In genomic region chr11:115451781-115452241, GRCm38 (mm10) we compare ENCODE assay signal across 15 mouse cellular contexts. TPM values are rescaled to one million over a fixed set of nuclear protein-coding genes. Genes with fewer than 3 reads are reported as not detected.
DNase-seq lines count a peak whose midpoint lies in the region; ATAC-seq and TF ChIP-seq lines count a peak whose summit lies in the region.
"Had no signal": no experiment of that assay in that cellular context is flagged by ENCODE, and none has a peak within 500 bp of the region (broad histone marks: within the 10 kb centered on the region; RNA-seq: fewer than 3 reads in every experiment).

No protein-coding gene starts in this region.

- TF ChIP-seq CTCF in MEL (IDR thresholded peaks at IDR 0.05 in 2 of 3, conservative IDR thresholded peaks at IDR 0.05 in 1 of 3; ENCODE audit: control insufficient read depth in 1 of 3, insufficient read depth in 1 of 3, low read depth in 2 of 3, low read length in 3 of 3, poor library complexity in 1 of 3, severe bottlenecking in 1 of 3) = no peak
- TF ChIP-seq CTCF in midbrain, postnatal 0 days (IDR thresholded peaks at IDR 0.05) = no peak

- no peaks in the 10 kb centered on the region; the same call in 1 of the 2 replicates for H3K27me3 ChIP-seq in kidney, embryonic 14.5 days (ENCODE audit: control insufficient read depth, insufficient read depth, low read length)
- H3K27me3 ChIP-seq in MEL (ENCODE audit: control insufficient read depth in 1 of 2, insufficient read depth in 2 of 2, low read length in 2 of 2) = no peaks in the 10 kb centered on the region
- H3K27me3 ChIP-seq in kidney, embryonic 16.5 days (ENCODE audit: insufficient read depth, low read length) = no peaks in the 10 kb centered on the region
- no peaks in the 10 kb centered on the region for H3K27me3 ChIP-seq in midbrain, postnatal 0 days (ENCODE audit: insufficient read depth, low read length)
- H3K27me3 ChIP-seq: liver, embryonic 13.5 days had no signal

- H3K27ac ChIP-seq in kidney, embryonic 14.5 days (ENCODE audit: low read depth, low read length) = no peak overlapping the region
- peak overlapping the region; percentile 5; the same call in 1 of the 2 replicates for H3K27ac ChIP-seq in MEL (ENCODE audit: control insufficient read depth, low read depth, low read length)
- H3K27ac ChIP-seq in kidney, embryonic 16.5 days (ENCODE audit: low read length) = 0 out of 2 replicates have a peak overlapping the region, but pooled peaks have one; percentile 5
- H3K27ac ChIP-seq in midbrain, postnatal 0 days (ENCODE audit: low read depth, low read length) = no peak overlapping the region
- H3K27ac ChIP-seq: liver, embryonic 13.5 days had no signal

- TF ChIP-seq EP300 in MEL (IDR thresholded peaks at IDR 0.05; ENCODE audit: low read depth in 1 of 2, low read length in 2 of 2) = no peak

- WGBS in kidney, embryonic 14.5 days = 84% methylated on average over 8 of the region's 8 CpGs
- WGBS in kidney, embryonic 16.5 days = 80% methylated on average over 8 of the region's 8 CpGs
- WGBS in midbrain, postnatal 0 days = 84% methylated on average over 8 of the region's 8 CpGs

- peak; percentile 56 for DNase-seq in kidney, adult 9 months
- DNase-seq in MEL (ENCODE audit: low read depth, low spot score) = peak; percentile 54
- DNase-seq in thymus, postnatal 25 days = peak; percentile 85
- no peak for DNase-seq in c-Kit-positive CD71-positive TER-119-positive erythroid progenitor cells, embryonic 14.5 days (ENCODE audit: low spot score)
- no peak for DNase-seq in midbrain, postnatal 0 days (ENCODE audit: low spot score)
- DNase-seq: cerebellum, postnatal 36 days; gastrocnemius, postnatal 10 days; heart, postnatal 14 days; liver, embryonic 13.5 days had no signal

- 0 out of 2 replicates have a peak, but pooled peaks cover 3% of the 10 kb centered on the region for H3K9me3 ChIP-seq in kidney, embryonic 14.5 days (ENCODE audit: control insufficient read depth, low read length)
- H3K9me3 ChIP-seq in MEL (replicated peaks; ENCODE audit: insufficient read depth, low read length) = no peaks in the 10 kb centered on the region
- no peaks in the 10 kb centered on the region; the same call in 1 of the 2 replicates for H3K9me3 ChIP-seq in kidney, embryonic 16.5 days (ENCODE audit: low read length)
- no peaks in the 10 kb centered on the region for H3K9me3 ChIP-seq in midbrain, postnatal 0 days (ENCODE audit: low read length)

- TF ChIP-seq RAD21 in MEL (IDR thresholded peaks at IDR 0.05; ENCODE audit: low read depth, low read length) = no peak

- no peaks in the 10 kb centered on the region for H3K79me2 ChIP-seq in MEL (ENCODE audit: control insufficient read depth, insufficient read depth, low read length, poor library complexity)

- no peak for TF ChIP-seq POLR2A in MEL (IDR thresholded peaks at IDR 0.05; ENCODE audit: control insufficient read depth in 1 of 2, insufficient read depth in 1 of 2, low read depth in 1 of 2, low read length in 2 of 2, poor library complexity in 1 of 2)

- no peaks in the 10 kb centered on the region for H3K36me3 ChIP-seq in kidney, embryonic 14.5 days (ENCODE audit: control insufficient read depth, insufficient read depth, low read length)
- H3K36me3 ChIP-seq in MEL (ENCODE audit: control insufficient read depth in 1 of 2, insufficient read depth in 2 of 2, low read length in 2 of 2) = no peaks in the 10 kb centered on the region
- no peaks in the 10 kb centered on the region for H3K36me3 ChIP-seq in kidney, embryonic 16.5 days (ENCODE audit: insufficient read depth, low read length)
- H3K36me3 ChIP-seq in midbrain, postnatal 0 days (ENCODE audit: insufficient read depth, low read length) = no peaks in the 10 kb centered on the region
- H3K36me3 ChIP-seq: liver, embryonic 13.5 days had no signal

- no peak overlapping the region for H3K9ac ChIP-seq in kidney, embryonic 14.5 days (ENCODE audit: low read depth, low read length)
- H3K9ac ChIP-seq in MEL (ENCODE audit: control insufficient read depth, low read depth, low read length, poor library complexity, severe bottlenecking) = no peak overlapping the region
- H3K9ac ChIP-seq in kidney, embryonic 16.5 days (replicated peaks; ENCODE audit: low read length) = no peak overlapping the region
- no peak overlapping the region for H3K9ac ChIP-seq in midbrain, postnatal 0 days (replicated peaks; ENCODE audit: low read length, poor library complexity, severe bottlenecking)
- H3K9ac ChIP-seq: liver, embryonic 13.5 days had no signal

- H3K4me2 ChIP-seq in kidney, embryonic 14.5 days (replicated peaks; ENCODE audit: low read depth, low read length) = no peak overlapping the region
- H3K4me2 ChIP-seq in kidney, embryonic 16.5 days (replicated peaks; ENCODE audit: low read depth, low read length) = no peak overlapping the region
- H3K4me2 ChIP-seq in midbrain, postnatal 0 days (ENCODE audit: low read depth, low read length, poor library complexity, severe bottlenecking) = no peak overlapping the region
- H3K4me2 ChIP-seq: liver, embryonic 13.5 days had no signal

- no peak overlapping the region for H3K4me3 ChIP-seq in kidney, embryonic 14.5 days (ENCODE audit: low read length)
- H3K4me3 ChIP-seq in MEL (ENCODE audit: control insufficient read depth in 1 of 2, insufficient read depth in 1 of 2, low read depth in 2 of 2, low read length in 2 of 2) = no peak overlapping the region
- H3K4me3 ChIP-seq in kidney, embryonic 16.5 days (ENCODE audit: low read length) = no peak overlapping the region
- no peak overlapping the region for H3K4me3 ChIP-seq in midbrain, postnatal 0 days (ENCODE audit: low read depth, low read length)
- H3K4me3 ChIP-seq: liver, embryonic 13.5 days had no signal

- ATAC-seq in kidney, embryonic 14.5 days (ENCODE audit: low FRiP score, low TSS enrichment) = no peak
- ATAC-seq in kidney, embryonic 16.5 days (ENCODE audit: low FRiP score, low TSS enrichment) = no peak
- no peak for ATAC-seq in midbrain, postnatal 0 days (ENCODE audit: low FRiP score)
- ATAC-seq in cerebellum, adult (ENCODE audit: insufficient number of reproducible peaks, low FRiP score, low TSS enrichment) = no peak
- ATAC-seq: forebrain, embryonic 16.5 days had no signal

- peaks cover 14% of the 10 kb centered on the region for H3K4me1 ChIP-seq in kidney, embryonic 14.5 days (ENCODE audit: control insufficient read depth, insufficient read depth, low read length)
- H3K4me1 ChIP-seq in MEL (ENCODE audit: control insufficient read depth in 1 of 2, insufficient read depth in 2 of 2, low read length in 2 of 2) = peaks cover 3 to 13% of the 10 kb centered on the region in 2 experiments
- H3K4me1 ChIP-seq in kidney, embryonic 16.5 days (ENCODE audit: insufficient read depth, low read length) = peaks cover 36% of the 10 kb centered on the region
- no peaks in the 10 kb centered on the region for H3K4me1 ChIP-seq in midbrain, postnatal 0 days (ENCODE audit: insufficient read depth, low read length)

TF ChIP-seq in MEL, 35 proteins besides CTCF, POLR2A, EP300 and RAD21 (continues in another document):
- TF ChIP-seq TAL1 (IDR thresholded peaks at IDR 0.05; ENCODE audit: low read length) (no peak), MAX (IDR thresholded peaks at IDR 0.05; ENCODE audit: low read length) (no peak)

RNA-seq across cellular contexts. Expression of gene Slc16a5, which starts 10.5 kb away (rescaled TPM):
- 9.0 and 10.7 TPM in 2 replicates for polyA plus RNA-seq in kidney, embryonic 14.5 days (2014; fragmentation: Nextera tagmentation; extraction: Ambion mirVana)
- total RNA-seq in MEL (2012; rRNA removed) = 0.07 TPM in 1 of 2 replicates, not detected in the other
- polyA plus RNA-seq in MEL (2012; ENCODE audit: insufficient read depth in 1 of 2, insufficient read length in 2 of 2, low read depth in 1 of 2, low replicate concordance in 2 of 2, missing spikeins in 1 of 2) = under 1 TPM in 1 of 2 experiments, not detected in 1; 0.26 TPM
- polyA plus RNA-seq in kidney, embryonic 16.5 days (2015; fragmentation: Nextera tagmentation; extraction: Ambion mirVana) = 28.4 and 31.5 TPM in 2 replicates
- total RNA-seq in midbrain, postnatal 0 days (2014; rRNA removed) = not detected in 2 replicates
- polyA plus RNA-seq in midbrain, postnatal 0 days (2015; fragmentation: Nextera tagmentation; extraction: Ambion mirVana) = 0.21 and 0.23 TPM in 2 replicates
- total RNA-seq: adrenal gland, adult 18-20 months; gastrocnemius, postnatal 10 days; left cerebral cortex, postnatal 10 days had no signal
- polyA plus RNA-seq: forebrain, embryonic 16.5 days; liver, embryonic 13.5 days had no signal

RNA-seq across cellular contexts. Expression of gene Trim80, which starts 11.5 kb away (rescaled TPM):
- 0.14 and 0.33 TPM in 2 replicates for polyA plus RNA-seq in kidney, embryonic 14.5 days (2014; fragmentation: Nextera tagmentation; extraction: Ambion mirVana)
- not detected in 2 replicates for total RNA-seq in MEL (2012; rRNA removed)
- not detected for polyA plus RNA-seq in MEL (2012; ENCODE audit: insufficient read depth in 1 of 2, insufficient read length in 2 of 2, low read depth in 1 of 2, low replicate concordance in 2 of 2, missing spikeins in 1 of 2)
- polyA plus RNA-seq in kidney, embryonic 16.5 days (2015; fragmentation: Nextera tagmentation; extraction: Ambion mirVana) = 0.12 and 0.35 TPM in 2 replicates
- 0.44 TPM in 1 of 2 replicates, not detected in the other for total RNA-seq in midbrain, postnatal 0 days (2014; rRNA removed)
- not detected in 2 replicates for polyA plus RNA-seq in midbrain, postnatal 0 days (2015; fragmentation: Nextera tagmentation; extraction: Ambion mirVana)
- total RNA-seq: gastrocnemius, postnatal 10 days had no signal
- polyA plus RNA-seq: forebrain, embryonic 16.5 days had no signal

RNA-seq across cellular contexts. Expression of gene Armc7, which starts 23.7 kb away (rescaled TPM):
- 5.7 and 7.9 TPM in 2 replicates for polyA plus RNA-seq in kidney, embryonic 14.5 days (2014; fragmentation: Nextera tagmentation; extraction: Ambion mirVana)
- 7.0 and 9.1 TPM in 2 replicates for total RNA-seq in MEL (2012; rRNA removed)
- polyA plus RNA-seq in MEL (2012; ENCODE audit: insufficient read depth in 1 of 2, insufficient read length in 2 of 2, low read depth in 1 of 2, low replicate concordance in 2 of 2, missing spikeins in 1 of 2) = 10 to 100 TPM in 1 of 2 experiments, not detected in 1; 13.1 TPM
- polyA plus RNA-seq in kidney, embryonic 16.5 days (2015; fragmentation: Nextera tagmentation; extraction: Ambion mirVana) = 9.0 and 10.5 TPM in 2 replicates
- total RNA-seq in midbrain, postnatal 0 days (2014; rRNA removed) = 9.0 and 14.0 TPM in 2 replicates
- 12.9 and 13.4 TPM in 2 replicates for polyA plus RNA-seq in midbrain, postnatal 0 days (2015; fragmentation: Nextera tagmentation; extraction: Ambion mirVana)

RNA-seq across cellular contexts. Expression of gene Kctd2, which starts 31.9 kb away (rescaled TPM):
- polyA plus RNA-seq in kidney, embryonic 14.5 days (2014; fragmentation: Nextera tagmentation; extraction: Ambion mirVana) = 22.7 and 23.9 TPM in 2 replicates
- total RNA-seq in MEL (2012; rRNA removed) = 12.3 and 13.2 TPM in 2 replicates
- 10 to 100 TPM in 1 of 2 experiments, not detected in 1; 20.6 TPM for polyA plus RNA-seq in MEL (2012; ENCODE audit: insufficient read depth in 1 of 2, insufficient read length in 2 of 2, low read depth in 1 of 2, low replicate concordance in 2 of 2, missing spikeins in 1 of 2)
- 4.7 and 4.8 TPM in 2 replicates for polyA plus RNA-seq in kidney, embryonic 16.5 days (2015; fragmentation: Nextera tagmentation; extraction: Ambion mirVana)
- 22.1 and 27.4 TPM in 2 replicates for total RNA-seq in midbrain, postnatal 0 days (2014; rRNA removed)
- polyA plus RNA-seq in midbrain, postnatal 0 days (2015; fragmentation: Nextera tagmentation; extraction: Ambion mirVana) = 27.7 and 29.4 TPM in 2 replicates

RNA-seq across cellular contexts. Expression of gene Atp5h, which starts 32.0 kb away (rescaled TPM):
- polyA plus RNA-seq in kidney, embryonic 14.5 days (2014; fragmentation: Nextera tagmentation; extraction: Ambion mirVana) = 962 and 1,151 TPM in 2 replicates
- 665 and 706 TPM in 2 replicates for total RNA-seq in MEL (2012; rRNA removed)
- 1,000 to 10,000 TPM in 1 of 2 experiments, 100 to 1,000 TPM in 1; 525 to 1,715 TPM for polyA plus RNA-seq in MEL (2012; ENCODE audit: insufficient read depth in 1 of 2, insufficient read length in 2 of 2, low read depth in 1 of 2, low replicate concordance in 2 of 2, missing spikeins in 1 of 2)
- polyA plus RNA-seq in kidney, embryonic 16.5 days (2015; fragmentation: Nextera tagmentation; extraction: Ambion mirVana) = 942 and 981 TPM in 2 replicates
- 319 and 329 TPM in 2 replicates for total RNA-seq in midbrain, postnatal 0 days (2014; rRNA removed)
- 934 and 951 TPM in 2 replicates for polyA plus RNA-seq in midbrain, postnatal 0 days (2015; fragmentation: Nextera tagmentation; extraction: Ambion mirVana)

Comparison
In these comparisons a context has a peak if more than half of its experiments do, and no peak if none do; other contexts are left out.
1. H3K27ac ChIP-seq: peak in MEL (single experiment) and kidney, embryonic 16.5 days (single experiment); none in kidney, embryonic 14.5 days (single experiment) and midbrain, postnatal 0 days (single experiment).
2. DNase-seq: peak in kidney, adult 9 months (single experiment), MEL (single experiment) and thymus, postnatal 25 days (single experiment); none in c-Kit-positive CD71-positive TER-119-positive erythroid progenitor cells, embryonic 14.5 days (single experiment) and midbrain, postnatal 0 days (single experiment).